Mouse (Mus musculus): ENCODE measurements around the gene Ano10.

DNA sequence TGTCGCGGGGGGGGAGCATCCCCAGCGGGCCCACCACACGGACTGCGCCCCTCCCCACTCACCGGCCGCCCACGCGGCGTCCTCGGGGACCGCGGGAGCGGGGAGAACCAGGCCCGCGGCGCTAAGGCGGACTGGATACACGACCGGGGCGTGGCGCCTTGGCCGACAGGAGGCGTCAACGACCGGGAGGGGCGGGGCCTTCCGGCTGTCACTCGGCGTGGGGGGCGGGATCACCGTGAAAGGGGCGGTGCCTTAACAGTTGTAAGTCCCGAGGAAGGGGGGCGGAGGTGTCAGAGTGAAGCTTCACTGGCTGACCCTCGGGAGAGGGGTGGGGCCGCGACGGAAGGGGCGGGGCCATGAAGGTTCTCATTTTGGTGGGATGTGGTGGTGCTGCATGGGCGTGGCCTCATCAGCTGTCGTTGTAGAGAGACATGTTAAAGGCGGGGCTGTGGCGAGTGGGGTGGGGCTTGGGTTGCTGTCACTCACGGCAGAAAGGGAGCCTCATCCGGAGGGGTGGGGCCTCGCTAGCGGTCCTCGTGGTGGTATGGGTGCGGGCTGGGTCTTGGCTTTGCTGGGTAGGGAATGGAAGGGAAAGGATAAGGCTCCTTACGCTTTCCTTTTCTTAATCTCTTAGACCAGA, at the start of gene Ano10:
- no peak for TF ChIP-seq EP300 (IDR thresholded peaks at IDR 0.05; ENCODE audit: insufficient read depth, low read depth, low read length)
- no peak for TF ChIP-seq POLR2A (IDR thresholded peaks at IDR 0.05; ENCODE audit: insufficient read depth, low read length)
- no peak for TF ChIP-seq CTCF (IDR thresholded peaks at IDR 0.05; ENCODE audit: low read depth, low read length)
